Mouse (Mus musculus): ENCODE results near the gene Ptf1a. TPM values are rescaled to one million over a fixed set of nuclear protein-coding genes. Genes with fewer than 3 reads are reported as not detected.

The Ptf1a gene
- polyA plus RNA-seq, 1 experiment: not detected

DNA sequence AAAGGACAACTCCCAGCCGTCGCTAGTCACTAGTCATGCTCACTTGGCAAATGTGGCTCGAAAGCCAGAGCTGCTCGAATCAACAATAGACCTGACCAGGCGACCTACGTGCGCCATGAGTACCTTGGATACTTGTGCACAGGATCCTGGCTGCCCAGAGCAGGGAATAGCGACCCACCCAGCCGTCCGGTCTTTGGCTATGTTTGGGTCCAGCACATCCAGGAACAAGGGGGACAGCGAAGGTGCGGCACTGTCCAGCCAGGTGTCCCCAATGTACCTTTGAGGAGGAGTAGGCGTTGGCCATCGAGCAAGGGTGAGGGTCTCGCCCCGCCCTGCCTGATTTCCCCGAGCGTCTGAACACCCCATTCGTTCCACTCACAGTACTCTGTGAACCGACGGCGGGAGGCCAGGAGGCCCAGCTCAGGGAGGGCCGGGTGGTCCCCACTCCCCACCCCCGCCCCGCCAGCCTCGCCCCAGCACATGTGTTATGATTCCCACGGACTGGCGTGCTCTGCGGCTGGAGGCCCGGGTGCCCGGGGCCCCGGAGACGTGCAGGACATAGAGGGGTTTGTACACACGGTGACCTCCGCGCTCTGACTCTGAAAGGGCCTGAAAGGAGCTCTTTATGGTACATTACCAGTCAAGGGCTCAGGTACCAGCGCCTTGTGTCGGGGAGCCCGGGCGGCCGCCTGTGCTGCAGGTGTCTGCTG, 13.7 kb upstream of the Ptf1a start:
- H3K27me3 ChIP-seq (ENCODE audit: control insufficient read depth, insufficient read depth, insufficient read length): peaks cover 8% of the 10 kb centered on the region
- TF ChIP-seq POLR2AphosphoS2 (IDR thresholded peaks at IDR 0.05; ENCODE audit: insufficient read length, low read depth): no peak
- no peak for TF ChIP-seq MAX (IDR thresholded peaks at IDR 0.05; ENCODE audit: low read depth)
- TF ChIP-seq TCF12 (IDR thresholded peaks at IDR 0.05; ENCODE audit: insufficient read depth, poor library complexity, severe bottlenecking): no peak
- no peak for TF ChIP-seq TCF3 (IDR thresholded peaks at IDR 0.05; ENCODE audit: insufficient read length, low read depth)
- TF ChIP-seq E2F4 (IDR thresholded peaks at IDR 0.05; ENCODE audit: insufficient read depth): no peak
- TF ChIP-seq CEBPB (IDR thresholded peaks at IDR 0.05; ENCODE audit: insufficient read depth, poor library complexity, severe bottlenecking): no peak
- TF ChIP-seq SRF (IDR thresholded peaks at IDR 0.05; ENCODE audit: control insufficient read depth, insufficient read length, low read depth): no peak
- no peak for TF ChIP-seq MYOD1 (IDR thresholded peaks at IDR 0.05; ENCODE audit: control insufficient read depth in 1 of 3, insufficient read length in 2 of 3, low read depth in 2 of 3)
- TF ChIP-seq USF1 (IDR thresholded peaks at IDR 0.05; ENCODE audit: low read depth): no peak
- no peak overlapping the region for H3K4me3 ChIP-seq

DNA sequence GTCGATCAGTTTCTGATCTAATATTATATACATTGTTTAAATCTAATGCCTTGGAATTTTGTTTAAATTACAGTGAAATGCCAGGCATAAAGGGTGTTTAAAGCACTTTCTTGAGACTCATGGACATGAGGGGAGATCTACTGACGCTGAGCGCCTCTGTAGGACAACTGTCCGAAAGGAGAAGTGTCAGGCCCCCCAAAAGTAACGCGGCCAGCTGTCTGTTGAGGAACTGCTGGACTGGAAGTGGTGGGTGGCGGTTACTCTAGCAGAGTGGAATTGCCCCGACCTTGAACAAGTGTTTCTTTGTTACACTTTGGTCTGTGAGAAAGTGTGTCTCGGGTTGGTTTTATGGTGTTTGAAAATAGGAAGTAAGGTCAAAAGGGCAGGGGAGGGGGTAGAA, 1.1 kb upstream of the Ptf1a start:
- H3K4me2 ChIP-seq (ENCODE audit: low read depth): no peak overlapping the region
- TF ChIP-seq REST (IDR thresholded peaks at IDR 0.05; ENCODE audit: insufficient read depth, insufficient read length): no peak
- TF ChIP-seq MAX (IDR thresholded peaks at IDR 0.05; ENCODE audit: low read depth): no peak
- no peak for TF ChIP-seq E2F4 (IDR thresholded peaks at IDR 0.05; ENCODE audit: insufficient read depth)
- no peak for TF ChIP-seq POLR2A (IDR thresholded peaks at IDR 0.05; ENCODE audit: insufficient read length, low read depth)
- H3K36me3 ChIP-seq (ENCODE audit: control insufficient read depth, insufficient read depth): no peaks in the 10 kb centered on the region
- H3ac ChIP-seq (ENCODE audit: control insufficient read depth, insufficient read length): no peak overlapping the region
- no peak overlapping the region for H3K4me3 ChIP-seq
- no peaks in the 10 kb centered on the region for H3K79me2 ChIP-seq (ENCODE audit: control insufficient read depth, insufficient read depth)
- H3K27me3 ChIP-seq (ENCODE audit: control insufficient read depth, insufficient read depth, insufficient read length): peaks cover 25% of the 10 kb centered on the region

More for the DNA sequence above, 13.7 kb upstream of the Ptf1a start:
- Histone ChIP-seq H3ac (ENCODE audit: control insufficient read depth, insufficient read length) (no peak overlapping the region), H3K36me3 (ENCODE audit: control insufficient read depth, insufficient read depth) (no peaks in the 10 kb centered on the region), H3K79me2 (ENCODE audit: control insufficient read depth, insufficient read depth) (no peaks in the 10 kb centered on the region), H3K4me2 (ENCODE audit: low read depth) (no peak overlapping the region)

DNA sequence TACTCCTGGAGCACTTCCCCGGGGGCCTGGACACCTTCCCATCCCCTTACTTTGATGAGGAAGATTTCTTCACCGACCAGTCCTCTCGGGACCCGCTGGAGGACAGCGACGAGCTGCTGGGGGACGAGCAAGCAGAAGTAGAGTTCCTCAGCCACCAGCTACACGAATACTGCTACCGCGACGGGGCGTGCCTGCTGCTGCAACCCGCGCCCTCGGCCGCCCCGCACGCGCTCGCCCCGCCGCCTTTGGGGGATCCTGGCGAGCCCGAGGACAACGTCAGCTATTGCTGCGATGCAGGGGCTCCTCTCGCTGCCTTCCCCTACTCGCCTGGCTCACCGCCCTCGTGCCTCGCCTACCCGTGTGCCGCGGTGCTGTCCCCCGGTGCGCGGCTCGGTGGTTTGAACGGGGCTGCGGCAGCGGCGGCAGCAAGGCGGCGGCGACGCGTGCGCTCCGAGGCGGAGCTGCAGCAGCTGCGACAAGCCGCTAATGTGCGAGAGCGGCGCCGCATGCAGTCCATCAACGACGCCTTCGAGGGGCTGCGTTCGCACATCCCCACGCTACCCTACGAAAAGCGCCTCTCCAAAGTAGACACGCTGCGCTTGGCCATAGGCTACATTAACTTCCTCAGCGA, 523 bp downstream of the Ptf1a start:
- TF ChIP-seq SRF (IDR thresholded peaks at IDR 0.05; ENCODE audit: control insufficient read depth, insufficient read length, low read depth): no peak
- TF ChIP-seq MYOD1 (IDR thresholded peaks at IDR 0.05; ENCODE audit: control insufficient read depth in 1 of 3, insufficient read length in 2 of 3, low read depth in 2 of 3): no peak
- no peak for TF ChIP-seq TCF3 (IDR thresholded peaks at IDR 0.05; ENCODE audit: insufficient read length, low read depth)
- no peak for TF ChIP-seq POLR2A (IDR thresholded peaks at IDR 0.05; ENCODE audit: insufficient read length, low read depth)
- no peak for TF ChIP-seq TCF12 (IDR thresholded peaks at IDR 0.05; ENCODE audit: insufficient read depth, poor library complexity, severe bottlenecking)
- no peak for TF ChIP-seq CEBPB (IDR thresholded peaks at IDR 0.05; ENCODE audit: insufficient read depth, poor library complexity, severe bottlenecking)
- TF ChIP-seq POLR2AphosphoS2 (IDR thresholded peaks at IDR 0.05; ENCODE audit: insufficient read length, low read depth): no peak
- TF ChIP-seq USF1 (IDR thresholded peaks at IDR 0.05; ENCODE audit: low read depth): no peak
- TF ChIP-seq REST (IDR thresholded peaks at IDR 0.05; ENCODE audit: insufficient read depth, insufficient read length): no peak
- TF ChIP-seq E2F4 (IDR thresholded peaks at IDR 0.05; ENCODE audit: insufficient read depth): no peak
- no peak for TF ChIP-seq MAX (IDR thresholded peaks at IDR 0.05; ENCODE audit: low read depth)
- TF ChIP-seq MYOG (IDR thresholded peaks at IDR 0.05; ENCODE audit: control insufficient read depth in 1 of 3, insufficient read depth in 1 of 3, insufficient read length in 2 of 3, low read depth in 2 of 3): no peak
- H3K79me2 ChIP-seq (ENCODE audit: control insufficient read depth, insufficient read depth): no peaks in the 10 kb centered on the region
- no peaks in the 10 kb centered on the region for H3K36me3 ChIP-seq (ENCODE audit: control insufficient read depth, insufficient read depth)
- no peak overlapping the region for H3K4me2 ChIP-seq (ENCODE audit: low read depth)
- H3K27me3 ChIP-seq (ENCODE audit: control insufficient read depth, insufficient read depth, insufficient read length): peaks cover 25% of the 10 kb centered on the region
- no peak overlapping the region for H3K4me3 ChIP-seq
- H3ac ChIP-seq (ENCODE audit: control insufficient read depth, insufficient read length): no peak overlapping the region

DNA sequence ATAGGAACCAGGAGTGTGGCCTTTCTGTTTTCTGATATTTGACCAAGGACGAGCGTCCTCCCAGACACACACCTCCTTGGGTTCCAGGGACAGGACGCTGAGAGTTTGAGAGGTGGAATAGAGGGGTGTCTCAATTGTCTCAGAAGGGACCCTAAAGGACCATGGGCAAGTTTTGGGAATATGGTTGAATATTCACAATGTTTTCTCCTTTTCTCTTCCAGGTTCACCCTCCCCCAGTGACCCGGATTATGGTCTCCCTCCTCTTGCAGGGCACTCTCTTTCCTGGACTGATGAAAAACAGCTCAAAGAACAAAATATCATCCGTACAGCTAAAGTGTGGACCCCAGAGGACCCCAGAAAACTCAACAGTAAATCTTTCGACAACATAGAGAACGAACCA, 1.3 kb downstream of the Ptf1a start:
- Histone ChIP-seq H3K36me3 (ENCODE audit: control insufficient read depth, insufficient read depth) (no peaks in the 10 kb centered on the region), H3ac (ENCODE audit: control insufficient read depth, insufficient read length) (no peak overlapping the region), H3K4me3 (no peak overlapping the region), H3K27me3 (ENCODE audit: control insufficient read depth, insufficient read depth, insufficient read length) (peaks cover 25% of the 10 kb centered on the region), H3K4me2 (ENCODE audit: low read depth) (no peak overlapping the region), H3K79me2 (ENCODE audit: control insufficient read depth, insufficient read depth) (no peaks in the 10 kb centered on the region)
- no peak for TF ChIP-seq USF1 (IDR thresholded peaks at IDR 0.05; ENCODE audit: low read depth)
- no peak for TF ChIP-seq E2F4 (IDR thresholded peaks at IDR 0.05; ENCODE audit: insufficient read depth)

DNA sequence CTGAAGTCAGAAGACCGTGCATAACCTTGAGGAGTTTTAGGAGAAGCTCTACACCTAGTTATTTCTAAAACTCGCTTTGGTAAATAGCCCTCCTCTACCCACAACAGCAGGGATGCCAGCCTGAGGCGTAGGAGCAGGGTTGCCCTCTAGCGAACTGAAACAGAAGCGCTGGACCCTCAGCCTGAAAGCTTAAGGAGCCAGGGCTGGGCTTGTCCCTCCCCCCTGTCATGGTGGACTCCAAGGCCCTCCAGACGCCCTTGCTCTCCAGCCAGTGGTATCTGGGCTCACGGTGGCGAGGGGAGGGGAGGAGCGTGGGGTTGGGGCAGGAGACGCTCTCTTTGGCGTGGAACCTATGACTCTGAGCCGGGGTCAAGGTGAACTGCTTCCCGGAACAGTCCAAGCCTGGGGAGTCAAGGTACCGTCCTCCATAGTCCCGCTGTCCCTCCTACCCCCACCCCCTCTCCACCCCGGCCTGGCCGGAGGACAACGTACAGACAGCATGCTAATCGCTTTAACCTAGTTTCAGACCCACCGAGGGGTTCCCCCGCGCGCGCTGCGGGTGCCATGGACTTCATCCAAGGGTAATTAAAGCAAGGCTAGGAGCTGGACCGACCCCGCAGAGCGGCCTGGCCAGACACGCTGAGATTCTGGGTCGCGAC, 2.7 kb downstream of the Ptf1a start:
- Histone ChIP-seq H3ac (ENCODE audit: control insufficient read depth, insufficient read length) (no peak overlapping the region), H3K4me3 (no peak overlapping the region), H3K4me2 (ENCODE audit: low read depth) (no peak overlapping the region), H3K79me2 (ENCODE audit: control insufficient read depth, insufficient read depth) (no peaks in the 10 kb centered on the region), H3K27me3 (ENCODE audit: control insufficient read depth, insufficient read depth, insufficient read length) (peaks cover 25% of the 10 kb centered on the region), H3K36me3 (ENCODE audit: control insufficient read depth, insufficient read depth) (no peaks in the 10 kb centered on the region)
- TF ChIP-seq E2F4 (IDR thresholded peaks at IDR 0.05; ENCODE audit: insufficient read depth) (no peak), USF1 (IDR thresholded peaks at IDR 0.05; ENCODE audit: low read depth) (no peak), TCF3 (IDR thresholded peaks at IDR 0.05; ENCODE audit: insufficient read length, low read depth) (no peak), MYOG (IDR thresholded peaks at IDR 0.05; ENCODE audit: control insufficient read depth in 1 of 3, insufficient read depth in 1 of 3, insufficient read length in 2 of 3, low read depth in 2 of 3) (no peak), REST (IDR thresholded peaks at IDR 0.05; ENCODE audit: insufficient read depth, insufficient read length) (no peak), TCF12 (IDR thresholded peaks at IDR 0.05; ENCODE audit: insufficient read depth, poor library complexity, severe bottlenecking) (no peak), POLR2AphosphoS2 (IDR thresholded peaks at IDR 0.05; ENCODE audit: insufficient read length, low read depth) (no peak), CEBPB (IDR thresholded peaks at IDR 0.05; ENCODE audit: insufficient read depth, poor library complexity, severe bottlenecking) (no peak), MYOD1 (IDR thresholded peaks at IDR 0.05; ENCODE audit: control insufficient read depth in 1 of 3, insufficient read length in 2 of 3, low read depth in 2 of 3) (no peak), POLR2A (IDR thresholded peaks at IDR 0.05; ENCODE audit: insufficient read length, low read depth) (no peak), MAX (IDR thresholded peaks at IDR 0.05; ENCODE audit: low read depth) (no peak), SRF (IDR thresholded peaks at IDR 0.05; ENCODE audit: control insufficient read depth, insufficient read length, low read depth) (no peak)
